Mouse (Mus musculus) spleen, adult 18-20 months (tissue): ENCODE measurements around the gene Lrrc1.

Experiments used
- DNase-seq, 2 experiments: peaks; one replicate each; pipeline ENCODE4 v3.0.0; 2022; ENCODE audit warnings: mixed read lengths in 2 of 2

The Lrrc1 gene

DNA sequence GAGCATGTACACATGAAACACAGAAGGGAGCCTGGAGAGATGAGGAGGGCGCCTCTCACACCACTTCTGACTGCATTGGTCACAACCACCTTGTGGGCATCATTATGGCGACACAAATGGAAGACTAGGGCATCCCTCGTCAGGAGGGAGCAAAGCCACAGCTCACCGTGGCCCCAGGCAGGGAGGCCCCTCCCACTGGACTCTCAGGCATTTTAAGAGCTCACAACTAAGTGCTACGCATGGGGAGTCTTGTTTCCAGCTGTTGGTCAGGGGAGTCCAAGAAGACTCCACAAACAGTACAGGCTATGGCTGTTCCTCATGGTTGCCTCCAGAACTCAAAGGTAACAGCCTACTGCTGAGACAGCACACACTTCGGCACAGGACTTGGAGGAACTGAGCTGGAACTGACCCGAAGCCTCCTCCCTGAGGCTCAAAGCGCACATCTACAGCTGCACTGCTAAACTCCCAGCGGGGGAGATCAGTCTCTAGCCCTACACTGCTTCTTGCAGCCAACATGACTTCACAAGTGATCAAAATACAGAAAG is 83.2 kb downstream of the Lrrc1 start:
- no peak for DNase-seq

DNA sequence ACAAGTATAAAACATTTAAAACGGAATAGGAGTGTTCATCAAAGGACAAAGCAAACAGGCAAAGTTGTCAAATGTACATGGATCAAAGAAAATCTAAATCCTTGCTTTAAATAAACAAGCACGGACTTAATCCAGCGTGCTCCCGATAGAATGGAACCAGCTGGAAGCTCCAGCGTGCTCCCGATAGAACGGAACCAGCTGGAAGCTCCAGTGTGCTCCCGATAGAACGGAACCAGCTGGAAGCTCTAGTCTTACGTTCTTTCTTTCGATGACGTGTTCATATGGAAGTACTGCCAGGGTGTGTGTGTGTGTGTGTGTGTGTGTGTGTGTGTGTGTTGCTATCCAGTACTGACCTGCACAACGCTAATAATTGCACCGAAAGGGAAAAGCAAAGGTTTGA is 84.3 kb downstream of the Lrrc1 start:
- no peak for DNase-seq

DNA sequence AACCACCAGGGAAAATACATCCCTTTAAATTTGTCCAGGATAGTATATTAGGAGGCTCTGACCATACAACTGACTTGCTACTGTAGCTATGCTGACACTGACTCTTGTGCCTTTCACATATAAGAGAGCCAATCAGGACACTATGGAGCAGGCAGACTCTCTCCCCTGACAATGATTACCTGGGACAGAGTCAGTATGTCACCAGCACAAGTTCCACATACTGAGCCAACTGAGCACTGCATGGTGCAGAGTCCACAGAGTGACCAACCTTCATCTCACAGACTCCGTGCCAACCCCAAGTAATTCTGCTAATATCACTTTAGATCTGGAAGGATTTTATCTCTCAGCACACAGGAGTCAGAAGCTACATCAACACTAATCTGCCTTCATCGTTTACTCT is 85.3 kb downstream of the Lrrc1 start:
- DNase-seq, result no peak

DNA sequence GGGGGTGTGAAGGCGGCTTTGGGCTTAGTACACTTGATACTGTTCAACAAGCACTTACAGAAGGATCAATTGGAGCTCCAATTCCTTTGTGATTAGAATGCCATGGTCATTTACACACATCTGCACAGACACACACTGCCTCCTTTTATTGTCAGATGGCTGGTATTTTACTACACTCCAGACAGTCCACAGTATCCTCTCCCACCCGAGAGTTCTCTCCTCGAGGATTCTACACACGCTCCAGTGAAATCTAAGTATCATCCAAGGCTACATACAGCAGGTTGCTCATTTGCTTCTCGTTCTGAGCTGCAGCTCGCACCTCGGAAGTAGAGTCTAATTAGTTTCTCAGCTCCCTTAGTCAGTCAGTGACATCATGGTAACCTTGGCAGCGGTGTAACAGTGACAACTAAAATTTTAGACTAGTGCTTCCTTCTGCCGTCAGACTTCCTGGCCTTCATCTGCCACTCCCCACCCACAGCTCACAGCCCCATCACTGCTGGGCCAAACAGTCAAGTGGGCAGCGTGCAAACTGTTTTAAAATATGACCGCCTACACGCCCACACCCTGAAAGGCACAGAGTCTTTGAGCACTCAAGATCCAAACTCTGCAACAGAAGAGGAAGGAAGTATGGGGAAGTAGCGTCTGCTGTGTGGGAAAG is 88.4 kb downstream of the Lrrc1 start:
- DNase-seq, result no peak

DNA sequence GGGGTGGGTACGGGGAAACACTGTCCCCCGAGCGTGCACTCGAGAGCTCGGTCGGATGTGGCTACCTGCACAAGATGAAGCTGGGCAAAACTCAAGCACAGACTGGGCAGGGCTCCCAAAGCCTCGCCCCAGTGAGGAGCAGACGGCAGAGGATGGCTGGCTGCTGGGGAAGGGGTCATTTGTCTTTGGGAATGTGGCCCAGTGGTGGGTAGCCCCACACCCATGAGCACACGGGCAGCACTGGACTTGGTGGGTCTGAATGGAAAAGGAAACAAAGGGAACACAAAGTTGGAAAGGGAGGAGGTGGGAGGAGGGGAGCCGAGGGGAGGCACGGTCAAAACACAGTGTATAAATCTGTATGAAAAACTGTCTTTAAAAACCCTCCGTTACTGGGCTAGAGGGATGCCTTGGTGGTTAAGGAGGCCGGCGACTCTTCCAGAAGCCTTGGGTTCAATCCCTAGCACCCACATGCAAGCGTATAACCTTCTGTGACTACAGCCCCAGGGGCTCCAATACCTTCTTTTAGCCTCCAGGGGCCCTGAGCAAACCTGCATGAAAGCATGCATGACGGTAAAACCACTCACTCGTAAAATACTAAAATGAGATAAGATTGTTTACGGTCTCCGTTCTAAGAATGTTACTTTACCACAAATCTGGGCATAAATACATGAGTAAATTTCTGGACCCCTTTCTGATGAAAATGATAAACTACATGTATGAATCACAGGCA is 89.1 kb downstream of the Lrrc1 start:
- DNase-seq, result no peak

DNA sequence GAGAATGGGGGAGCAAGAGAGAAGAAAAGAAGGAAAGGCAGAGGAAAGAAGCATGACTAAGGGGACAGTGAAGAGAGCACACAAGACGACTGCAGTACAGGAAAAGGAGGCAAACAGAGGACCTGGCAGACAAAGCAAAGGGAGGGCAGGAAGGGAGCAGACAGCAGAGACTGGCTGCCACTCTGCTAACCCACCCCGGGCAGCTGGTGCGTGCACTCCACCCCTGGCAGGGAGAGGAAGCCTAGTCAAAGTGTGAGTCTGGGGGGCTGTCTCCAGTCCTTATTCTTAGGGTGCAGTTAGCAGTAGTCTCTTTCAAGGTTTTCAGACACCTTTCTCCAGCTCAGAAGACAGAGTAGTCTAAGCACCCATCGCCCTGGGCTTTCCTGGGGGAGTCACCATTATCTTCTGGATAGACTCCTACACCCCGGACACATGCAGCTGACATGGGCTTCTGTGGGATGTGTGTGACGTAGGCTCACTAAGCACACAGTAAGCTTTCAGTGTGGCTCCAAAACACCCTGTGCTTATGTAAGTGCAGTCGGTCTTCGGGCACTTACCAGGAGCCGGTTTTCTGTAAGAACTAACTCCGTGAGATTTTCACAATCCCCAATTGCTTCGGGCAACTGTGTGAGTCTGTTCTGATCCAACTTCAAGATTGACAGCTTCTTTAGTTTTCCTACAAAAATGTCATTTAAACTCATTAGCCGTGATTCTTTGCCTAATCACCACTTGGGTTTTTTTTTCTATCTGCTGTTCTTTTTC is 92.4 kb downstream of the Lrrc1 start:
- DNase-seq, result no peak

DNA sequence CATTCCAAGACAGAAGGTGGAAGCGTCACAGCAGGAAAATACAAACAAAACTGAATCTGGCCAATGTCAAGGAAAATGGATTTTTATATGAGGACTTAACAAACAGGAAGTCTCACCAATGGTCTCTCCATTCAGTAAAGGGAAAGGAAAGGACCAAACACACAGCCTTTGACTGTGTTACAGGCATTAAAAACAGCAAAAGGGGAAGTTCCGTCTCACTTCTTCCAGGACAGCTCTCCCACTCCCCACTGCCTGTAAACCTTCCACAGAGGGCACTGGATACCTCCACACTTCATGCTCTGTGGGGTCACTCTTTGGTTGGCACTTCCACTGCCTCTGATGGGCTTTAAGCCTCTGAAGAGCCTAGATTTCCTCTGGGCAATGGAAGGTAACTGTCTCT is 94.2 kb downstream of the Lrrc1 start:
- DNase-seq, result no peak

GRCm38 (mm10) chr9:77444876-77445275 is 99.8 kb downstream of the Lrrc1 start:
- DNase-seq, result no peak

DNA sequence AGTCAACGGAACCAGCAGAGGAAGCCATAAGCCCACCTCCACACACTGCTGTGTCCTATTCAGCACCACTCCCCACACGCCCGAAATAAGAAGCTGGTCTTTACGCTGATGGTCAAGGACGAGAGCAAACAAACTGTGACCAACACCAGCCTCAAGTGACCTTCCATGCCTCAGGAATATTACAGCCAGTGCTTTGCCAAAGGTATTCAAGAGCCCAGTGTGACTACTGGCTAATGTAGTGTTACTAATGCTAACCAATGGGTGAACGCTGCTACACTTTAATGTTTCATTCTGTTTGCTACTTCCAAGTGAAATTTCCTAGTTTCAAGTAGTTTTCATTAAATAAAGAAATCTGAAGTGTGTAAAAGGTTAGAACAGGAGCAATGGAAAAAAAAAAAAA is 105.3 kb downstream of the Lrrc1 start:
- no peak for DNase-seq

DNA sequence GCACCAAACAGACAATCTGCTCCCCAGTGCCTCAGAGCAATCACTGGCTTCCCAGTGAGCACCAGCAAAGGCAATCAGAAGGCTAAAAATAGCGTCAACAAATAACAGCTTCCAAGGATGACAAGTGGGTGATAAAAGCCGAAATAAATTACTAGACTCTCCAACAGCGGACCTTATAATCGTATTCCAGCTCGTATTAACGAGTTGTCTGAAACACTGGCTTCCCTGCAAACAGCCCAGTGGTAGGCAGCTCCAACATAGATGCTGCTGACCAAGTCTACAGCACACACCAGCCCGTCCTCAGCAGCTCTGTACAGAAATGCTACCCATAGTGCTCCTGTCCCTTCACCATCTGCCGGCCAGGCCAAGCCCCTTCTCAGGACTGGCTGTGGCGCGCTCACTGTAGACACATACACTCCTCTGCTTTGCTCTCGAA is 105.8 kb downstream of the Lrrc1 start:
- DNase-seq, result no peak

DNA sequence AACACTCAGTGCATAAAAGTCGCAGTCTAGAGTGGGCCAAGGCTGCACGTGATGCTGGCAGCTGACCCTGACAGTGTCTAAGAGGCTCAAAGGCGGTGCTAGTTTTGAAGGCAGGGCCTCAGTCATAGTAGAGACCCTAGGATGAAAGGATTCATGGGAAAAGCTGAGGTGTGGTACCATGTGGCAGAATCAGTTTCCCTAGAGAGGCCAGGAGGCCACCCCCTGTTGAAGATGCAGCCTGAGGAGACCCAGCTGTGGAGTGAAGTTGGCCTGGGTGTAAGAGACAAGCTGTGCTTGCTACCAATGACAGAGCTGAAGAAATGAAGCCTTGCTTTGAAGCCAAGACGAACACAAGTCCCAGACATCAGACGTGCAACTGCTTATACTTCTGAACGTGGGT is 107.5 kb downstream of the Lrrc1 start:
- DNase-seq, result no peak

DNA sequence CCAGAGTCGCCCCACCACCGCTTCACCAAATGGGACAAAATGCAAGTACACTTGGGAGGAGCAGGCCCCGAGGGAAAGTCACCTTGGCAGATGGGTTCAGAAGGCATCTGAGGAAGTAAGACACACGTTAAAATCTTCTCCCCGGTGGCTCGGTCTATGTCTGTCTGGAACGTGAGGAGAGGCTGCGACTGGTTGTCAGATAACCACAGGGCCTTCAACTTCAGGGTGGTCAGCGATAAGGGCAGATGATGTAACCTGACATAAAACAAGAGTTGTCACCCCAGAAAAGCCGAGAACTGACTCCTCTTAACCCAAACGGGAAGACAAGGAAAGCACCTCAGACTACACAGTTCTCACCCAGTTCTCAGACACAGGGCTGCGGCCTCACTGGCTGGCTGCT is 109.7 kb downstream of the Lrrc1 start:
- DNase-seq, result no peak

DNA sequence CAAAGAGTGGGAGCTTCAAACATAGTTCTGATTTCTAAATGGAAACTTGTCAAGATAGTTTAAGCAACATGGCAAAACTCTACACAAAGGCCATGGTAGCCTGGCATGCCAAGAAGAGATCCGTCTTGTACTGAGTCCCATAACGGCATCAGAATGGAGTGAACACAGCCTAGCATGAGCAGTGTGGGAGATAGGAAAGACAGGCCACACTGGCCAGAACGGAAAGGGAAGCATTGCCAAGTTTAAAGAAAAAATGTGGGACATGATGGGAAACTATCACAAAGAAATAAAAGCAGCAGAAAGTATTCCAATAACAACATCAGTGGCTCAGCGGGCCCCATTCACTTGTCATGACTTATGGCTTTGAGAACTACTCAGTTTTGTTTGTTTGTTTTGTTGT is 111.2 kb downstream of the Lrrc1 start:
- DNase-seq, result no peak

DNA sequence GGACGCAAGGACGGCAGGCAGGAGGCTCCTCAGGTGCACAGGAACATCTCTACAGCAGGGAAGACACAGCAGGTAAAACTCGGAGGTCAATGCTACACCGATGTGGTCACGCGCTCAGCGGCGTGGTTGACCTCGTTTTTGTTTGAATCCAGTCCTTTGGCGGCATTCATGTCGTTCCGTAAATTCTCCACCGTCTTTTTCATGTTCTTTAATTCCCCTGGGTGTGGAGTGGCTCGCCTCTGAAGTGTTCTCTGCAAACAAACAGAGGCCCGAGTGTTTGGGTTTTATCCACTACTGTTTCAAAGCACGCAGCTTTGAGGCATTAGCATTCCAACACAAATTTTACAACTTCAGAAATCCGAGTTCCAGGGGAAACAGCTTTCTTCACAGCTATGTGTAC is 112.6 kb downstream of the Lrrc1 start:
- DNase-seq, result no peak

- no peak for DNase-seq
Measured at GRCm38 (mm10) chr9:77430413-77431087, 114.1 kb downstream of the Lrrc1 start.

GRCm38 (mm10) chr9:77429230-77430015 is 115.2 kb downstream of the Lrrc1 start:
- no peak for DNase-seq

DNA sequence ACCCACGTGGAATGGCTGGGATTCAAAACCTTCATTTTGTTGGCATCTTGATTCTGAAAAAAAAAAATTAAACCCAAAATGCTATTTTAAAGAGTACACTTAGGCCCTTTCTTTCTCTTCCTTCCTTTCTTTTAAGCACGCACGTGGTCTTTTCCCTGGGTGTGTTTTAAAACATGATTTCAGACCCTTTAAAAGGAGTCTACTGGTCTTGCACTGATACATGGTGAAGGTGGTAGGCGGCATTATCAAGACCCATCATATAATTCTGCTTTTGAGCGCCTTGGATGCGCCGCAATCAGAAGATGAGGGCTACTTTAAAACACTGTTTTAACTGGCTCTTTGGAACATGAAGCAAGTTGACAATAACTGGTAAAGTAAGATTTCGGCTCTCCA is 115.9 kb downstream of the Lrrc1 start:
- no peak for DNase-seq

- no peak for DNase-seq
Measured at GRCm38 (mm10) chr9:77428115-77428747, 116.4 kb downstream of the Lrrc1 start.

DNA sequence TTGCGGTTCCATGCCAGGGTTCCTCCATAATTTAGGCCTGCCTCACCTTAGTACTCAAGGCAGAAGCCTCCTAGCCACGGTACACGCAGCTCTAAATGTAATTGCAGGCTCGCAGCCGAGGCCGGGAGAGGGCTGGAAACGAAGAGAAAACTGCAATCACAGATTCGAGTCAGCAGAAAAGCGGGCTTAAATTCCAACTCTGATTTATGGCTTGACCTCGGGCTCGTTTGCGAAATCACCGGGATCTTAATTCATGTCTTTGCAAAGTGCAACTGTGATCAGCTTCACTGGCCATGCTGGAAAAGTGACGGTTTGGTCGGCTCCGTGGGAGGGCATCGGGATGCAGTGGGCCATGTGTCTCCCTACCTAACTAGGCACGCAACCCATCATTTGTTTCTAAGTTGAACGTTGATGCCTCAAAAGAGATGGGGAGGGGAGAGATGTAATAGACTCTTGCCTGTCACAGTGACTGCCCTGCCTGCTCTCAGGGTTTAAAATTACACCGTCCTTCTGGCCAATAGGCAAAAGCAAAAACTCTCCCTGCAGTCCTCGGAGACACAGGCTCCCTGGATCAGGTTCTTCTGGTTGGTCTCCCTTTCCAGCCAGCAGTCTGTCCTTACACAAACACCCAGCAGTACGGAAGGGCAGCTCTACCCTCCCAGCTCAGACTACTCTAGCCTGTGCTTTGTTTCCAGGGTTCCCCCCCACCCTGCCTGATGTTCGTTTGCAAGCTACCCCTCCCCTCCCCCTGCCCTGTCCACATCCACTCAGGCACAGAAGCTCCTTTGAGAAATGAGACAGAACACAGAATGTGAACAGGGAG is 117.2 kb downstream of the Lrrc1 start:
- DNase-seq, result no peak

DNA sequence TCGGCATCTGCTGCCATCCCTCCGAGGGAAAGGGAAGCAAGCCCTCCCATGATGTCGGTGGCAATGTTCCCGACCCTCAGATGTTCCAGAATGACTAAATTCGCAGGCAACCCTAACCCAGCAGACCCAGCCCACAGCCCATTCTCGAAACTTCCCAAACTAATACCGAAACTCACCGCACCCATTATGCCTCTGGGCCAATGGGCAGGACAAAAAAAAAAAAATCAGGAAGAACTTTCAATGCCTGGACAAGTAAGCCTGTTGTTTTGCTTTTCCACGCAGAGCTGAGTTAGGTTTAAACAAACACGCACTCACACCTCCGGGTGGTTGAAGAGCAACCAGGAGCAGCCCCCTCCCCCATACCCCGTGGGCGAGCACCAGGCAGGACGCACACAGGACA is 118.6 kb downstream of the Lrrc1 start:
- DNase-seq, result no peak

DNA sequence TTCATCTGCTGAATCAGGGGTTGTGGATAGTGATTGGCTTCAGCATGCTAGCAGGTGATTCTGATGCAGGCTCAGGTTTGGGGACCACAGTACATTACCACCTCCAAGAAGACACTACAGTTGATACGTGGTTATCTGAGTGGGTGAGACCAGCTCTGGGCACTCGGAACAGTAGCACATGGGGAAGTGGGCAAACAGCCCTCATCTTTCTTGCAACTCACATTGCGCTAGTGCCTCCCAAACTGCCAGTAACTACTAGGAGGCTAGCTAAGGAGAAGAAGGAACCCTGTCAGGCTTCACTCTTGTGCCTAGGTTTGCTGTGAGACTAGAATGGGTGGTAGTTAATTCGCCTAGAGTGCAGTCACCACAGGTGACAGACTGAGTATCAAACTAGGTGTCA is 119.1 kb downstream of the Lrrc1 start:
- DNase-seq, result no peak
